Mouse (Mus musculus): ENCODE results near the gene Pdik1l. TPM values are rescaled to one million over a fixed set of nuclear protein-coding genes. Genes with fewer than 3 reads are reported as not detected.

Gene Pdik1l
- 8.9 and 9.6 TPM in 2 replicates for polyA plus RNA-seq (2012; rRNA removed)
- polyA plus RNA-seq (2014; fragmentation: Nextera tagmentation; extraction: Ambion mirVana) = 18.4 and 20.5 TPM in 2 replicates

DNA sequence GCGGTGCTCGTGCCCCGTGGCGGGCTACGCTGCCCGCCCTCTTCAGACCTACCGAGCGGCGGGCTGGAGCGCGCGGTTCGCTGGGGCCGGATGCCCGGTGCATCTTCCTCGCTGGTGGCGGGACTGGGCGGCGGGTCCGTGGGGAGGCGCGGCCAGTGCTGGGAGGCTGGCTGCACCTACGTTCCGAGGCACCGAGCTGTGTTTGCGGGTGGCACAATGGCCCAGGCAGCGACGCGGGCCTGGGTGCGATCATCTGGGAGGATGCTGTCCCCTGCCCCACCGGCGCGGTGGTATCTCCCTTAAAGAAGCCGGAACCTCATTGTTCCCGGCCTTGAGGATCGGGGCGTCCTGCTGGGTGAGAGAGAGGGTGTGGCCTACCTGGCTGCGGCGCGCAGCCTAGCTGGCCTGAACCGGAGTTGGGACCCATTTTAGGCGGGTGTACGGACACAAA, at the start of gene Pdik1l:
TSS of gene Pdik1l (minus strand) at position 321 of the 451 bp plus-strand sequence.
- H3K36me3 ChIP-seq (ENCODE audit: control insufficient read depth, insufficient read depth, low read length) = peaks cover 17% of the 10 kb centered on the region
- peak within 1 kb of the TSS; percentile 86 for H3K4me2 ChIP-seq (replicated peaks; ENCODE audit: low read depth, low read length, severe bottlenecking)
- DNase-seq (ENCODE audit: low spot score) (peak; percentile 76), ATAC-seq (ENCODE audit: low FRiP score, low read depth) (peak; percentile 71)
- H3K4me1 ChIP-seq (ENCODE audit: control insufficient read depth, insufficient read depth, low read length) = peaks cover 8% of the 10 kb centered on the region
- peak within 1 kb of the TSS; percentile 98 for H3K27ac ChIP-seq (replicated peaks; ENCODE audit: low read depth, low read length)
- H3K27me3 ChIP-seq (ENCODE audit: control insufficient read depth, insufficient read depth, low read length) = no peaks in the 10 kb centered on the region
- TF ChIP-seq POLR2A (IDR thresholded peaks at IDR 0.05; ENCODE audit: borderline replicate concordance, extremely low read depth, insufficient read depth, insufficient read length) = 0 out of 2 replicates have a peak, but pooled peaks have one; percentile 36
- H3K9ac ChIP-seq (ENCODE audit: low read depth, low read length, severe bottlenecking) = peak within 1 kb of the TSS; percentile 96
- 4% methylated on average over 33 of the region's 43 CpGs for WGBS
- H3K9me3 ChIP-seq (ENCODE audit: control insufficient read depth, low read length) = no peaks in the 10 kb centered on the region
- H3K4me3 ChIP-seq (replicated peaks; ENCODE audit: low read length) = peak within 1 kb of the TSS; percentile 100

GRCm38 (mm10) chr4:134330281-134330680, 42.6 kb upstream of the Pdik1l start:
- no peak for DNase-seq (ENCODE audit: low spot score)
- Histone ChIP-seq H3K36me3 (ENCODE audit: control insufficient read depth, insufficient read depth, low read length) (no peaks in the 10 kb centered on the region), H3K27me3 (ENCODE audit: control insufficient read depth, insufficient read depth, low read length) (no peaks in the 10 kb centered on the region), H3K4me2 (replicated peaks; ENCODE audit: low read depth, low read length, severe bottlenecking) (no peak overlapping the region), H3K27ac (replicated peaks; ENCODE audit: low read depth, low read length) (no peak overlapping the region), H3K9ac (ENCODE audit: low read depth, low read length, severe bottlenecking) (no peak overlapping the region), H3K4me3 (replicated peaks; ENCODE audit: low read length) (no peak overlapping the region), H3K4me1 (ENCODE audit: control insufficient read depth, insufficient read depth, low read length) (no peaks in the 10 kb centered on the region), H3K9me3 (ENCODE audit: control insufficient read depth, low read length) (no peaks in the 10 kb centered on the region)
- WGBS = 67% methylated on average over 5 of the region's 5 CpGs
- TF ChIP-seq POLR2A (IDR thresholded peaks at IDR 0.05; ENCODE audit: borderline replicate concordance, extremely low read depth, insufficient read depth, insufficient read length) = no peak
- no peak for ATAC-seq (ENCODE audit: low FRiP score, low read depth)

DNA sequence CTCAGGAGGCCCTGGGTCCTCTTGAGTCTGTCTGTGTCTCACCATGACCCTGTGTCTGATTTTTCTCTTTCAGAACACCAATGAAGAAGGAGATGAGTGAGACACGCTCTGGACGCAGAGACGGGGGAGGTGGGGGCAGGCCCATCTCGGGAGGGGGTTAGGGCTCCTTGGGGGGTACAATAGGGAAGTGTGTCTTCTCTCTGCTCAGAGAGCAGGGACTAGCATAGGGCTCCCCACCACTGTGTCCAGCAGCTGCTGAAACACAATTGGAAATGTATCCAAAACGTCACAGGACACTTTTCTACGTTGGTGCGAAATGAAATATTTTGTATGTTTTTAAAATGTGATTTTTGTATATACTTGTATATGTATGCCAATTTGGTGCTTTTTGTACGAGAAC, 41.1 kb upstream of the Pdik1l start:
- WGBS = 87% methylated on average over 8 of the region's 8 CpGs
- Histone ChIP-seq H3K27ac (replicated peaks; ENCODE audit: low read depth, low read length) (no peak overlapping the region), H3K4me2 (replicated peaks; ENCODE audit: low read depth, low read length, severe bottlenecking) (no peak overlapping the region), H3K9me3 (ENCODE audit: control insufficient read depth, low read length) (no peaks in the 10 kb centered on the region), H3K4me1 (ENCODE audit: control insufficient read depth, insufficient read depth, low read length) (no peaks in the 10 kb centered on the region), H3K27me3 (ENCODE audit: control insufficient read depth, insufficient read depth, low read length) (no peaks in the 10 kb centered on the region), H3K4me3 (replicated peaks; ENCODE audit: low read length) (no peak overlapping the region), H3K36me3 (ENCODE audit: control insufficient read depth, insufficient read depth, low read length) (no peaks in the 10 kb centered on the region), H3K9ac (ENCODE audit: low read depth, low read length, severe bottlenecking) (no peak overlapping the region)
- ATAC-seq (ENCODE audit: low FRiP score, low read depth) = no peak
- TF ChIP-seq POLR2A (IDR thresholded peaks at IDR 0.05; ENCODE audit: borderline replicate concordance, extremely low read depth, insufficient read depth, insufficient read length) = no peak
- DNase-seq (ENCODE audit: low spot score) = no peak

DNA sequence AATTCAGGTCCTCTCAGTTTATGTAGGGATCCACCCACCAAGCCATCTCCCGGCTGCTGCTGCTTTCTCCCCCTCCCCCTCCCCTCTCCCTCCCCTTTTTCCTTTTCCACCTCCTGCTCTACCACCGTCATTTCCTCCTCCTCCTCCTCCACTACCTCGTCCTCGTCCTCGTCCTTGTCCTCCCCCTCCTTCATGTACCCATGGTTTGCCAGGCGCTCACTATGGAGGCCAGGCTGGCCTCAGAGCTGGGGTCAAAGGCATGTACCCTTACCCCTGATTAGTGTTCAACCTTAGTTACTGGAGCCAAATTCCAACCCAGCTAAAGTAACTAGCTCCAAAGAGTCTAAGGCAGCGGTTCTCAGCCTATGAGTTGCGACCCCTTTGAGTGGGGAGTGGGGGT, 40.5 kb upstream of the Pdik1l start:
- Histone ChIP-seq H3K4me1 (ENCODE audit: control insufficient read depth, insufficient read depth, low read length) (no peaks in the 10 kb centered on the region), H3K9me3 (ENCODE audit: control insufficient read depth, low read length) (no peaks in the 10 kb centered on the region), H3K4me3 (replicated peaks; ENCODE audit: low read length) (no peak overlapping the region), H3K27ac (replicated peaks; ENCODE audit: low read depth, low read length) (no peak overlapping the region), H3K4me2 (replicated peaks; ENCODE audit: low read depth, low read length, severe bottlenecking) (no peak overlapping the region), H3K27me3 (ENCODE audit: control insufficient read depth, insufficient read depth, low read length) (no peaks in the 10 kb centered on the region), H3K9ac (ENCODE audit: low read depth, low read length, severe bottlenecking) (no peak overlapping the region), H3K36me3 (ENCODE audit: control insufficient read depth, insufficient read depth, low read length) (no peaks in the 10 kb centered on the region)
- 51% methylated on average over 8 of the region's 8 CpGs for WGBS
- TF ChIP-seq POLR2A (IDR thresholded peaks at IDR 0.05; ENCODE audit: borderline replicate concordance, extremely low read depth, insufficient read depth, insufficient read length) = no peak
- DNase-seq (ENCODE audit: low spot score) (no peak), ATAC-seq (ENCODE audit: low FRiP score, low read depth) (no peak)

DNA sequence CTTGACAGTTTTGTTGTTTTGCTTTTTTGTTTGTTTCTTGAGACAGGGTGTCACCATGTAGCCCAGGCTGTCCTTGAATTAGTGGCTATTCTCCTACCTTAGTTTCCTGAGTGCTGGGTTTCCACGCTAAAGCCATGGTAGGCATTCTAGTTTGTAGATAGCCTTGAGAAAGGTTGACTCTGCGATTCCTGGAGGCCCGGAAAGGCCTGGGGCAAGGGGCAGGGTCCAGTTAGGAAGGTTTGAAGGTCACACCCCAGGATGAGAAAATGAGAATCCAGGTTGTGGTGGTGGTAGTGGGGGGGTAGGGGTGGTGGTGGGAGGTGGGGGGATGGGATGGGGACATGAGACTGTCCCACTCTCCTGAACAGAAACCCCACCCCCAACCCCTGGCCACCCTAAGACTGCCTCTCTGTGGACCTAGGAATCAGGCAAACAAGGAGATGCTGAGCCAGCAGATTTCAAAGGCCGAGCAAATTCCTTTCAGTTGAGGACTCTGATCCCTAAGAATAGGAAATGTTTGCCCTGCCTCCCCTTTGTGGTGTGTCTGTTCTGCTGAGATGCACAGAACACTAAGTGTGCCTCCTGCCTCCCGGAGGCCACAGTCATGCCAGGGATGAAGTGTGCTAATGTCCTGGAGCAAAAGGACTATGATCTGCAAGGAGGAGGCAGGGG, 39.3 kb upstream of the Pdik1l start:
- no peak overlapping the region for H3K4me3 ChIP-seq (replicated peaks; ENCODE audit: low read length)
- ATAC-seq (ENCODE audit: low FRiP score, low read depth) = no peak
- H3K4me1 ChIP-seq (ENCODE audit: control insufficient read depth, insufficient read depth, low read length) = no peaks in the 10 kb centered on the region
- no peaks in the 10 kb centered on the region for H3K36me3 ChIP-seq (ENCODE audit: control insufficient read depth, insufficient read depth, low read length)
- no peak overlapping the region for H3K27ac ChIP-seq (replicated peaks; ENCODE audit: low read depth, low read length)
- WGBS = 68% methylated on average over 5 of the region's 5 CpGs
- TF ChIP-seq POLR2A (IDR thresholded peaks at IDR 0.05; ENCODE audit: borderline replicate concordance, extremely low read depth, insufficient read depth, insufficient read length) = no peak
- H3K4me2 ChIP-seq (replicated peaks; ENCODE audit: low read depth, low read length, severe bottlenecking) = no peak overlapping the region
- H3K27me3 ChIP-seq (ENCODE audit: control insufficient read depth, insufficient read depth, low read length) = no peaks in the 10 kb centered on the region
- H3K9me3 ChIP-seq (ENCODE audit: control insufficient read depth, low read length) = no peaks in the 10 kb centered on the region
- no peak for DNase-seq (ENCODE audit: low spot score)
- H3K9ac ChIP-seq (ENCODE audit: low read depth, low read length, severe bottlenecking) = no peak overlapping the region

Measured in limb, embryonic 14.5 days (tissue).